Mouse (Mus musculus): Measurements from ENCODE around the gene Qdpr. TPM values are rescaled to one million over a fixed set of nuclear protein-coding genes. Genes with fewer than 3 reads are reported as not detected.

Gene Qdpr
- polyA plus RNA-seq, 1 experiment from 2014 or later, result 355 TPM

DNA sequence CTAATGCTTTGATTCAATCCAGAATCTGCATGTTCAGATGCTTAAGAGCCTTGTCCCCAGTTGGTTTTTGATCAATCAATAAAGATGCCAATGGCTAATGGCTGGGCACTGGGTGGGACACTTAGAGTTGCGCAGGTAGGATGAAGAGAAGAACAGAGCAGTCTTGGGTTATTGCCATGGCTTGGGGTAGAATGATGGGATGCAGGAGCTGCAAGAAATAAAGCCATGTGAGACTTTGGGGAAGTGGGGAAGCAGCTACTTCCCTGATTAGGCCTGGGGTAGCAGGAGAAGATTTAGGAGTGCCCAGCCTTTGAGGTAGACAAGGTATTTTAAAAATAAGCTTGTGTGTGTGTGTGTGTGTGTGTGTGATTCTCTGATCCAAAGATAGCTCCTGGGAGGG, 30.0 kb upstream of the Qdpr start:
- no peak for ATAC-seq
- Histone ChIP-seq H3K4me2 (replicated peaks; ENCODE audit: low read depth) (no peak overlapping the region), H3K9ac (ENCODE audit: low read depth, low read length) (no peak overlapping the region), H3K4me1 (replicated peaks; ENCODE audit: control insufficient read depth, insufficient read depth, low read length) (no peaks in the 10 kb centered on the region), H3K27ac (ENCODE audit: low read depth, low read length) (no peak overlapping the region), H3K4me3 (ENCODE audit: low read depth, low read length) (no peak overlapping the region), H3K9me3 (ENCODE audit: control insufficient read depth) (no peaks in the 10 kb centered on the region), H3K27me3 (replicated peaks; ENCODE audit: control insufficient read depth, insufficient read depth, low read length) (no peaks in the 10 kb centered on the region), H3K36me3 (ENCODE audit: control insufficient read depth, insufficient read depth) (no peaks in the 10 kb centered on the region)
- TF ChIP-seq CTCF (IDR thresholded peaks at IDR 0.05; ENCODE audit: low read depth), result no peak
- 94% methylated on average over 1 of the region's 1 CpGs for WGBS

DNA sequence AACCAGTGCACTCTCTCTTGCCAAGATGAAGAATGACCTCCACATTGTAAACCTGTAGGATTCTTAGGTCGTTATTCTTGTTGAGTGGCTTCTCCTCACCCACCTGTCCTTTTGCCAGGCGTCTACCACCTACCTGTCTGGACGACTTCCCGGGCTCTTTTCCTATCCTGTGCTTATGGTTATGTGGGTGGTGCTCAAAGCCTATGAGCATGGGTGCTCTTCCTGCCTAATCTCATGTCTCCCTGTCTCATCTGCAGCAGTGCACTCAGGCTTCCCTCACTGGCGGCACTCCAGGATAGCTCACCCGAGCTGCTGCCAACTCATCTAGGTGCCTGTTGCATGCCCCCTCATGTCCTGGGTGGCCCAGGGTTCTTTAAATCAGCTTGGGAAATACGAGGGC, 27.6 kb upstream of the Qdpr start:
- ATAC-seq, result no peak
- Histone ChIP-seq H3K27ac (ENCODE audit: low read depth, low read length) (no peak overlapping the region), H3K9me3 (ENCODE audit: control insufficient read depth) (no peaks in the 10 kb centered on the region), H3K36me3 (ENCODE audit: control insufficient read depth, insufficient read depth) (no peaks in the 10 kb centered on the region), H3K9ac (ENCODE audit: low read depth, low read length) (no peak overlapping the region), H3K27me3 (replicated peaks; ENCODE audit: control insufficient read depth, insufficient read depth, low read length) (no peaks in the 10 kb centered on the region), H3K4me1 (replicated peaks; ENCODE audit: control insufficient read depth, insufficient read depth, low read length) (no peaks in the 10 kb centered on the region), H3K4me2 (replicated peaks; ENCODE audit: low read depth) (no peak overlapping the region), H3K4me3 (ENCODE audit: low read depth, low read length) (no peak overlapping the region)
- TF ChIP-seq CTCF (IDR thresholded peaks at IDR 0.05; ENCODE audit: low read depth), result no peak
- WGBS, result 76% methylated on average over 7 of the region's 7 CpGs

DNA sequence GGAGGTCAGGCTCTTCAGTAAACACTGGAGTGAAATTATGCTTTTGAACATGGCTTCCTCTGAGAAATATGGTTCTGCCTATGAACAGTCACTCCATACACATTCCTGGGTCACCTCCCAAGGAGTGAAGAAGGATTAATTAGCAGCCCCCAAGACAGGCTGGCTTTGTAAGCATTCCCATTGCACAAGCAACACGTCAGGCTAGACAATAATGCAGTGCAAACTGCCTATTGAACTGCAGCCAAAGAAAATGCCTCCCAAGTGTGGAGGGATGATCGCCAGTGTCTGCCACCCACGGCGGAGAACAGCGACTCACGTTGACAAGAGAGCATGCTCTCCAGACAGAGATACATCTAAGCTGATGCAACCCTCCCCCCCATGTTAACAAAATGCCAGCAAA, 26.3 kb upstream of the Qdpr start:
- no peak for TF ChIP-seq CTCF (IDR thresholded peaks at IDR 0.05; ENCODE audit: low read depth)
- no peaks in the 10 kb centered on the region for H3K27me3 ChIP-seq (replicated peaks; ENCODE audit: control insufficient read depth, insufficient read depth, low read length)
- no peaks in the 10 kb centered on the region for H3K36me3 ChIP-seq (ENCODE audit: control insufficient read depth, insufficient read depth)
- H3K27ac ChIP-seq (ENCODE audit: low read depth, low read length), result no peak overlapping the region
- H3K4me2 ChIP-seq (replicated peaks; ENCODE audit: low read depth), result no peak overlapping the region
- no peaks in the 10 kb centered on the region for H3K9me3 ChIP-seq (ENCODE audit: control insufficient read depth)
- no peak overlapping the region for H3K4me3 ChIP-seq (ENCODE audit: low read depth, low read length)
- ATAC-seq, result no peak
- H3K4me1 ChIP-seq (replicated peaks; ENCODE audit: control insufficient read depth, insufficient read depth, low read length), result no peaks in the 10 kb centered on the region
- no peak overlapping the region for H3K9ac ChIP-seq (ENCODE audit: low read depth, low read length)
- 49% methylated on average over 6 of the region's 6 CpGs for WGBS

DNA sequence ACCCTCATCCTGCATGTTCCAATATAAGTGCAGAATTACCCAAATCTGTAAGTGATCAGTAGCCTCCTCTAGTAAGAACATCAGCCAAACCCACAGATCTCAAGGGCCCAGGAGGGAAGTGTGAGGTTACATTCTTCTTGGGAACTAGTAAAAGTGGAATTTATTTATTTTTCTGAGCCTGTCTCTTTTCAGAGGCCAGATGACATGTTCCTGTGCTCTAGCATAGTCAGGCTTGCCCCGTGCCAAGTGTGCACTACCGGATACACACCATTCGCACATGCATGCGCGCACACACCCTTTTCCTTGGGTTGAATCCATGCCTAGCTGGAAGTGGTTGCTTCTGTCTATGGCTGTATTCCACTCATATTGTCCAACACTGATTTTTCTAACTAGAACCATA, 25.7 kb upstream of the Qdpr start:
- no peak for ATAC-seq
- Histone ChIP-seq H3K9me3 (ENCODE audit: control insufficient read depth) (no peaks in the 10 kb centered on the region), H3K9ac (ENCODE audit: low read depth, low read length) (no peak overlapping the region), H3K27ac (ENCODE audit: low read depth, low read length) (no peak overlapping the region), H3K4me3 (ENCODE audit: low read depth, low read length) (no peak overlapping the region), H3K4me2 (replicated peaks; ENCODE audit: low read depth) (no peak overlapping the region), H3K36me3 (ENCODE audit: control insufficient read depth, insufficient read depth) (no peaks in the 10 kb centered on the region), H3K4me1 (replicated peaks; ENCODE audit: control insufficient read depth, insufficient read depth, low read length) (no peaks in the 10 kb centered on the region), H3K27me3 (replicated peaks; ENCODE audit: control insufficient read depth, insufficient read depth, low read length) (no peaks in the 10 kb centered on the region)
- TF ChIP-seq CTCF (IDR thresholded peaks at IDR 0.05; ENCODE audit: low read depth), result no peak
- WGBS, result 85% methylated on average over 5 of the region's 5 CpGs

DNA sequence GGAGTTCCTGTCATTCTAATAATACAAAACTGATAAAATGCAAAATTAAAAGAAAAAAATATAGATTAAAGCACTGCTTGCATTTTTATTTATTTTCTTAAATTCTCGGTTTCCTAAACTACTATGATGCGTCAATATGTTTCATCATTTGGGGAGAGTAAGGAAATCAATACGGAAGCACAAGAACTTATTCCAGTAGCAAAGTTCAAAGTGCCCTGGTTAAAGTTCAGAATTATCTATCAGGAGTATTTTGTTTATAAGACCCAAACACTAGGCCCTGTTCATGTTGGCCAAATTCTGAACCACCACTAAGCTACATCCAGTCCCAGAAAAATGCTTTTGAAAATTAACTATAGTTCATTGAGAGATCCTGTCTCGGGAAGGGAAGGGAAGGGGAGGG, 24.7 kb upstream of the Qdpr start:
- no peak for TF ChIP-seq CTCF (IDR thresholded peaks at IDR 0.05; ENCODE audit: low read depth)
- 60% methylated on average over 3 of the region's 4 CpGs for WGBS
- ATAC-seq, result no peak

DNA sequence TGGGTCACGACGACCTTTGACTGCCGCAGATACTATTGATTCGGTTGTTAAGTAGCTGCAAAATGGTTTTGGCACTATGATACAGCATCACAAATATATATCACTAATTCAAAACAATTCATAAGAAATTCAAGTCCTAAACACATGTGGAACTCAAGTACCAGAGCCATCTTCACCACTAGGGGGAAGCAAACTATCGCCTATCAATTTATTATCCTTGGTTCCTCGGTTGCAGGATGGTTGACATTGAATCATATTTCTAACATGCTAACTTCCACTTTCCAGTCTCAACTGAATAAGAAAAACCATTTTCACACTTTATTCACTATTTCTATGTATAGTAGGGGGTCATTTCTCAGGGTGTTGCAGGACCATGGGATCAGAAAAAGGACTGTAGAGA, 24.2 kb upstream of the Qdpr start:
- 22% methylated on average over 6 of the region's 6 CpGs for WGBS
- ATAC-seq, result no peak
- no peak overlapping the region for H3K4me3 ChIP-seq (ENCODE audit: low read depth, low read length)

More for the DNA sequence above, 24.7 kb upstream of the Qdpr start:
- H3K9ac ChIP-seq (ENCODE audit: low read depth, low read length), result no peak overlapping the region
- H3K27me3 ChIP-seq (replicated peaks; ENCODE audit: control insufficient read depth, insufficient read depth, low read length), result no peaks in the 10 kb centered on the region
- H3K36me3 ChIP-seq (ENCODE audit: control insufficient read depth, insufficient read depth), result no peaks in the 10 kb centered on the region
- no peak overlapping the region for H3K27ac ChIP-seq (ENCODE audit: low read depth, low read length)
- H3K4me1 ChIP-seq (replicated peaks; ENCODE audit: control insufficient read depth, insufficient read depth, low read length), result no peaks in the 10 kb centered on the region
- no peak overlapping the region for H3K4me2 ChIP-seq (replicated peaks; ENCODE audit: low read depth)
- no peak overlapping the region for H3K4me3 ChIP-seq (ENCODE audit: low read depth, low read length)
- H3K9me3 ChIP-seq (ENCODE audit: control insufficient read depth), result no peaks in the 10 kb centered on the region

DNA sequence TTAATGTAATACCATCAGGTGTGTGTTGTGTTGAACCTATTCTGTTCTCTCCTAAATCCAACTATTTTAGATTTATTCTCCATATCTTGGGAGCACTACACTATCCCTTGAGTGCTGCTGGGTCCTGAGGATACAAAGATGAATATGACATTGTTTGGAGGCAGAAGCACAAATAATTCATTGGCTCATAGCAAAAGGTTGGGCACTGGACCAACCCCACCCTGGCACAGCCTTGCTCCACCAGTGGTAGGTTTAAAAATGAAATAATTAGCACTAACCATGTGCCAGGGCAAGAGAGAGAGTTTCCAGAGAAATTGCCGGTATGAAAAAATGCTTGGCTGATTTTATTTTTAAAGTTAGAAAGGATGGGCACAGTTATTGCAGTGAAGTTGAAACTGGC, 23.5 kb upstream of the Qdpr start:
- WGBS, result 86% methylated on average over 1 of the region's 1 CpGs
- no peak for ATAC-seq
- H3K4me2 ChIP-seq (replicated peaks; ENCODE audit: low read depth), result no peak overlapping the region
- no peak overlapping the region for H3K27ac ChIP-seq (ENCODE audit: low read depth, low read length)
- H3K4me1 ChIP-seq (replicated peaks; ENCODE audit: control insufficient read depth, insufficient read depth, low read length), result no peaks in the 10 kb centered on the region
- H3K9me3 ChIP-seq (ENCODE audit: control insufficient read depth), result no peaks in the 10 kb centered on the region
- no peak for TF ChIP-seq CTCF (IDR thresholded peaks at IDR 0.05; ENCODE audit: low read depth)
- no peaks in the 10 kb centered on the region for H3K27me3 ChIP-seq (replicated peaks; ENCODE audit: control insufficient read depth, insufficient read depth, low read length)
- no peak overlapping the region for H3K9ac ChIP-seq (ENCODE audit: low read depth, low read length)
- H3K4me3 ChIP-seq (ENCODE audit: low read depth, low read length), result no peak overlapping the region
- no peaks in the 10 kb centered on the region for H3K36me3 ChIP-seq (ENCODE audit: control insufficient read depth, insufficient read depth)

More for the DNA sequence above, 24.2 kb upstream of the Qdpr start:
- Histone ChIP-seq H3K4me2 (replicated peaks; ENCODE audit: low read depth) (no peak overlapping the region), H3K4me1 (replicated peaks; ENCODE audit: control insufficient read depth, insufficient read depth, low read length) (no peaks in the 10 kb centered on the region), H3K9me3 (ENCODE audit: control insufficient read depth) (no peaks in the 10 kb centered on the region), H3K9ac (ENCODE audit: low read depth, low read length) (no peak overlapping the region), H3K27ac (ENCODE audit: low read depth, low read length) (no peak overlapping the region), H3K36me3 (ENCODE audit: control insufficient read depth, insufficient read depth) (no peaks in the 10 kb centered on the region), H3K27me3 (replicated peaks; ENCODE audit: control insufficient read depth, insufficient read depth, low read length) (no peaks in the 10 kb centered on the region)
- peak; percentile 90 for TF ChIP-seq CTCF (IDR thresholded peaks at IDR 0.05; ENCODE audit: low read depth)
